Mouse (Mus musculus): ENCODE data around the gene Fhl4.

DNA sequence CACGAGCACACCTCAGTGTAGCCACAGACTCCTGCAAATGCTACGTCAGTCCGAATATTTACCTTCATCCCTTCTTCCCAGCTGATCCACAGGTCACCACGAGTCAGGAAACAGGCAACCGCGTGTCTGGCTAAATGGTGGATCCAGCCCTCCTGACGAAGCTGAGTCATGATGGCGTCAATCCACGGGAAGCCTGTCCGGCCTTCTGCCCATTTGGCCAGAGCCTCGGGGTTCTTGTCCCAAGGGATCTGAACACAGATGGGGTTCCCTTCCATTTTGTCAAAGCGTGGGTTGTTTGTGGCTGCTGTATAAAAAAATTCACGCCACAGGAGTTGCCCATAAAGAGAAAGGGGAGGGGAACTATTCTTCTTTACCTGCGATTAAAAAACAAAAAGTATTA, 44.0 kb upstream of the Fhl4 start:
- no peak for TF ChIP-seq GATA1 (IDR thresholded peaks at IDR 0.05; ENCODE audit: borderline replicate concordance, low read length)
- TF ChIP-seq FLI1 (IDR thresholded peaks at IDR 0.05; ENCODE audit: low read length) = no peak

Data from megakaryocyte, embryonic 14.5 days (primary cell).